Mouse (Mus musculus): ENCODE results near the gene Bsn.

Bsn gene

DNA sequence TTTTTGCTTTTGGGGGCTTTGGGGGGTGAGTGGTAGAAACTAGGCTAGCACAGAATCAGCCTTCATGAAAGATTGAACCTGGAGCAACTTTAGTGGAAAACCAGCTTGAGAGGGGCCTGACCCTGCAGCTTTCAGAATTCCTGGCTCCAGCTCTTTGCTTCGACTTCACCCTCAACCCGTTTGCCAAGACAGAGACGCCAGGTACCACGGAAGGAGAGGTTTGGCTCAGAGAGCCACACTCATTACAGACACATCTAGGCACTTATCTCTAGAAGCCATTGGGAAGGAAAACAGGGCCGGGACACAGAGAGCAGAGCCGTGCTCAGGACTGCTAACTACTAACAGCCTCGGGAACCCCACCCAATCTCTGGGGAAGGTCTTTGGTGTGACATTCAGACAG is 32.3 kb downstream of the Bsn start:
- in situ Hi-C loops (cut with MboI; ENCODE audit: low pct_unique_long_range_greater_than_20kb in 1 of 2, low sequenced_read_pairs in 2 of 2, unreplicated experiment in 1 of 2), result no loop called here

DNA sequence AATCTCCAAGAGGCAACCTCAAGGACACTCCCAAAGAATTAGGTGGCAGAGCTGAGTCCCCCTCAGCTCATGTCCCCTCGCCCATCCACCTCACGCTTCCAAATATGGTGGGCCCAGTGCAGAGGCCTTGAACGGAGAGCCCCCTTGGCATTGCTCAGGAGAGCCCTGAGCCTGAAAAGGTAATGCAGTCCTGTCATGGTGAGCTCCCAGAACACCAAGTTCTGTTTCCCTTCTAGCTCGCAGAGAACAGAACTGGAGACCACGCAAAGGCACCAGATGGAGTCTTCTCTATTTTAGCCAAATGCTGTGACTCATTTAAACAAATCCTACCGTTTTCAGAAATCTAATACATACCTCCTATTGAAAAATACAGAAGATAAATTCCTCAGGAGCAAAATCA is 32.7 kb downstream of the Bsn start:
- in situ Hi-C loops (cut with MboI; ENCODE audit: low pct_unique_long_range_greater_than_20kb in 1 of 2, low sequenced_read_pairs in 2 of 2, unreplicated experiment in 1 of 2), result no loop called here

DNA sequence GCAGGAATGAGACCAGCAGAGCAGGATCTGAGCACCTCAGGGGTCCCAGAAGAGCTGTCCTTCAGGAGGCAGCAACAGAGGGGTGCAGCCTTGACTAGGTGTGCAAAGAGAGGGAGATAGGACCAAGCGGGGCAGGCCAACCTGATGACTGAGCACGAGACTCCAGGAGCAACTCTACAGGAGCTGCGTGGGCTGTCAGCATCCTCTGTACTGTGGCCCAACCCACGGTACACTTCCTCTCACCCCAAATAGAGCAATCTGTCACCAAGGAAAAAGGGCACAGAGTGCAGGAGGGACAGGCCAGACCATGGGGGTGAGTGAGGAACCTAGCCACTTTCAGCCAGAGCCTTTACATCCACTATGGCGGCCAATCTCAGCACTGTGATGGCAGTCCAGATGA is 33.4 kb downstream of the Bsn start:
- in situ Hi-C loops (cut with MboI; ENCODE audit: low pct_unique_long_range_greater_than_20kb in 1 of 2, low sequenced_read_pairs in 2 of 2, unreplicated experiment in 1 of 2), result no loop called here

DNA sequence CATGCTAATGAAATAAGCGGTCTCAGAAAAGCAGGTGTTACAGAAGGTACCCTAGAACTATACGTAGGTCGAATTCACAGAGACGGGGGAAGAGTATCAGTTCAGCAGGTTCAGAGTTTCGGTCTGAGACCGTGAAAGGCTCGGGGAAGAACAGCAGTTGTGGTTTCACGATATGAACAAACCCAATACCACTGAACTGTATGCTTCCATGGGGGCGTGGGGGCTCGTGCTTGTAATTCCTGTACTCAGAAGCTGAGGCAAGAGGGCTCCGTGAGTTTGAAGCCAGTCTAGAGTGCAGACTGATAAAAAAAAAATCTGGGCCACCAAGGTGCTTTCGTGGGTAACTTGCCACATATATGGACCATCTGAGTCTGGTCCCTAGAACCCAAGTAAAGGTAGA is 35.4 kb downstream of the Bsn start:
- in situ Hi-C loops (cut with MboI; ENCODE audit: low pct_unique_long_range_greater_than_20kb in 1 of 2, low sequenced_read_pairs in 2 of 2, unreplicated experiment in 1 of 2), result no loop called here

DNA sequence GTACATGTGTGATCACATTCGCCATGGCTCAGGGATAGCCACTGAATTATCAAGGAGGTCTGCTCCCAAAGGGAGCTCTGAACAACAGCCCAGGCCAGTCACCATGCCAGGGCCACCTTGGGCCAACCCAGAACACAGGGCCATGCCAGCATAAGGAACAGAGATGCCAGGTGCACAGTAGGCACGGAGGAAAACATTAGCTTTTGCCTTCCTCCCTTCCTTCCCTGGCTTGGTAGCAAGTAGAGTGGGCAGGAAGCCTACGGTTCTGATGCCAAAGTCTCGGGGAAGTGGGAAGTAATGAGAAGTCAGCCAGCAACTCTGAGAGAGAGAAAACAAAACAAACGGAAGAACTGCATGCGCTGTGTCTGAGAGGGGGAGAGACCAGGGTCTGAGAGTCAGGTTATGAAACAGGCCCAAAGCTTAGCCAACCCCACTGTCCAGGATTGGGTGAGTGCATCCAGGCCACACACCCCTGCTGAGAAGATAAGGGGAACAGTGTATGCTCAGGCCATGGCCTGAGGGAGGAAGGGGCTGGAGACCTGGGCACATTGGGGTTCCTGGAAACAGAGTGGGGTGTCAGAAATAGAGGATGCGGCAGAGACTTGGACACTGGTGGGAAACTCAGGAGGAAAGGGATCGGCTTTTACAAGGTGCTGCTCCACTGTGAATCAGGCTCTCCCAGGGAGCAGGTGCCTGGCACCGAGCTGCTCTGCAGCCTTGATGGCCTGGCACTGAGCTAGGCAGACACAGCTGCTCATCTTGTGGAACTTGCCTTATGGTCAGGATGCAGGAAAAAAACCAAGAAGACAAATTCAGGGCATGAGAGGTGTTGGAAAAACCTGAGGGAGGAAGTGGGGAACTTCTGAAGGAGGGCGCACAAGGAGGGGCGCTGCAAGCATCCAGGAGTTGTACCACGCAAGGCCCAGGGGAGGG is 36.4 kb downstream of the Bsn start:
- in situ Hi-C loops (cut with MboI; ENCODE audit: low pct_unique_long_range_greater_than_20kb in 1 of 2, low sequenced_read_pairs in 2 of 2, unreplicated experiment in 1 of 2), result no loop called here

DNA sequence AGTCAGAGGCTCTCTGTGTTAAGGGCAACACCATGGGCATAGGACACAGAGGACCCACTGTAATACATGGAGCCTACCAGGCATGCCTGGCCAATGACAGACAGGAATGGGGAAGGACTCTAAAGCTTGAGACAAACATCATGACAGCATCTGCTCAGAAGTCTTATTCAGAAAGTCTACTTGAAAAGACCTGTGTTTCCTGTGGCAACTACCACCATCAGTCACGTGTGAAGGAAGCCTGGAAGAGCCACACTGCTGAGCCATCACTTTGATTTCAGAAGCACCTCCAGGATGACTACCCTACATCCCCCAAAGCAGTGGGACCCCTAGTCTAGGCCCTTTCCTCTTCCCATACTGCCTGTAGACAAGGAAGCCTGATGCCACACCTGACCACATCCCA is 39.7 kb downstream of the Bsn start:
- in situ Hi-C loops (cut with MboI; ENCODE audit: low pct_unique_long_range_greater_than_20kb in 1 of 2, low sequenced_read_pairs in 2 of 2, unreplicated experiment in 1 of 2), result no loop called here

DNA sequence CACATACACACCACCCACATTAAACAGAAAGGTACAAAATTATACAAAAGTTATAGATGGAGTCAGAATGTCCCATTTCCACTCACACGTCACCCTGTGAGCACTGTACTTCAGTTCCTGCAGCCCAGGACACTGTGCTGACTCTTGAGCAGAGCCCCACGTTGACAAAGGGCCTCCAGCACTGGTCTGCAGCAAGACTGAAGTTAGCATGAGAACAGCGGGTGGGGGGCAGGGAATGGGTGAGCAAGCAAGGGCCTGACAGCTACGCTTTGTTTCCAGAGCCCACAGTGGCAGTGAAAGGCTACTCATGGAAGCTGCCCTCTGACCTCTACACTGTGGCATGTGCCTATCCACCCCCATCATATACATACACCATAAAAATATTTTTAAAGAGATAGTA is 40.4 kb downstream of the Bsn start:
- in situ Hi-C loops (cut with MboI; ENCODE audit: low pct_unique_long_range_greater_than_20kb in 1 of 2, low sequenced_read_pairs in 2 of 2, unreplicated experiment in 1 of 2), result no loop called here

DNA sequence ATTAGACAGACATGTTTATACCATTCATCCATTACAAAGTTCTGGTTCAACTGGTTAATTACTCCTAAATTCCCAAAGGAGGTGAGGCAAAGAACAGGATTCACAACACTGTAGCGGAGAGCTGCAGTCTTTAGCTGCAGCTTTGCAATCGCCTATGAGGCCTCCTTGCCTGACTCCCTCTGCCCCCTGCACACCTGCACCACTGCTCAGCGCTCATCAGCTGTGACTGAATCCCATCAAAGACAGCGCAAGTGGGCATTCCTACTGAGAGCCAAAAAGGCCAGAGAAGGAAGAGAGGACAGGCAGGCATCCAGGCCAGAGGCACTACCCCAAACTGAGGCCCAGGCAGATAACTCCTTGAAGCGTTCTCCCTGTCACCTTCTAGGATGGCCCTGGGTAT is 42.6 kb downstream of the Bsn start:
- in situ Hi-C loops (cut with MboI; ENCODE audit: low pct_unique_long_range_greater_than_20kb in 1 of 2, low sequenced_read_pairs in 2 of 2, unreplicated experiment in 1 of 2), result no loop called here

DNA sequence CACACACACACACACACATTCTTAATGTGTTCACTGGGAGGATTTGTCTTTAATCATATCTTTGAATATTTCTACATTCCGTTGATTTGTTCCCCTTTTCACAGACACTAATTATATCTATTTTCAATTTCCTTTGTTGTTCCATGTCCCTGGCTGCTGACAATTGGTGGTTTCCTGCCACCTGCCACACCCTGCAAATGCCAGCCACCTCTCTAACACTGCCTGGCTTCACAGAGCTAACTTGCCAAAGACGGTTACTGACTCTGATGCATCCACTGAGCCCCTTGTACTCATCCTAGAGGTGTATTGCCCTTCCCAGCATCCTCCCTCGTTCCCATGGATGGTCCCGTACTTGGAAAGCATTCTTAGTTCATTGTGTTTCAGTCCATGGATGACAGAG is 43.7 kb downstream of the Bsn start:
- in situ Hi-C loops (cut with MboI; ENCODE audit: low pct_unique_long_range_greater_than_20kb in 1 of 2, low sequenced_read_pairs in 2 of 2, unreplicated experiment in 1 of 2), result no loop called here

DNA sequence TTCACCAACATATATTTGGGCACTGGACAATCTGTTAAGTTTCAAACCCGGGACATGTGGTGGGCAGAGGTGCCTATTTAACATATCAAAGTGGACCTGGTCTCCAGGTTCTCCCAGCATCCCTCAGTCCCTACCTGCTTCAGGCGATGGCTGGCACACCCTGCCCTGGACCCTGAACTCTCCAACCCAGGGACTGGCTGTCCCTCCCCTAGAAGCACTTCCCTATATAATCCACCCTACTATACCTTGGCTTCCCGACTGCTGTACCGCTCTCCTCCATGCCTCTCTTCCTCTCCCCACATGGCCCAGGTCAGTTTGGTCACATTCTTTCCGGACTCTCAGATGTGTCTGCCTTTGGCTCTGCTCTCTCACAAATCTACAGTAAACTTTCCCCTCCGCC is 44.4 kb downstream of the Bsn start:
- in situ Hi-C loops (cut with MboI; ENCODE audit: low pct_unique_long_range_greater_than_20kb in 1 of 2, low sequenced_read_pairs in 2 of 2, unreplicated experiment in 1 of 2), result no loop called here

DNA sequence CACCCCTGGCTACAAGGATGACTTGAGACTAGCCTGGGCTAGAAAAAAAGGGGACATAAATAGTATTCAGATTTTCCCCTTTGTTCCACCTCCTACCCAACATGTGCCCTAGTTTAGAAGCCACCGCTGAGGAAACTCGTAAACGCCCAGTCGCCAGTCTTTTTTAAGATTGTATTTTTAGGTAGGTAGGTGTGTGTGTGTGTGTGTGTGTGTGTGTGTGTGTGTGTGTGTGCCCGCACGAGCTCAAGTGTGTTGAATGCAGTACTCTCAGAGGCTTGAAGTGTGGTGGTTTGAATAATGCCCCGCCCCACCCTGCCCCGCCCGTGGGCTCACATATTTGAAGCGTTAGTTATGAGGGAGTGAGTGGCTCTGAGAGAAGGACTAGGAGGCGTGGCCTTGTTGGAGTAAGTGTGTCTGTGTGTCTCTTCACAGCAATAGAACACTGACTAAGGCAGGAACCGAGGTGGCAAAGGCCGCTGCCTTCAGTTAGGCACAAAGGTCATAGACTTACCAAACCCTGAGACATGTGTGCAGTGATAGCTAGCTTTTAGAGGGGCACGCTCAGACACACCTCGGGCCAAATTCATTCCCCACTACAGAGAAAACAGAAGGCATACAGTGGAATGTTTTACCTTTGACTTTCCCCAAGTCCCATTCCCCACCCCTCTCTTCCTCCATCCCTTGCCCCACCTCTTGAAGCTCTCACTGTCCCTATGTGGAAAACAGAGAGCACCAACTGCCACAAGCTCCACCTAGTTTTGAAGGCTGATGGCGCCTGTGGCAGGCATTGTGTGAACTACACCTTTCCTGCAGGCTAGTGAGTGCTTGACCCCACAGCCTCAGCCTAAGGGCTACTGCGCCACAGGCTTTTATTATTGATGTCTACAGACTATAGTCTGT is 45.6 kb downstream of the Bsn start:
- in situ Hi-C loops (cut with MboI; ENCODE audit: low pct_unique_long_range_greater_than_20kb in 1 of 2, low sequenced_read_pairs in 2 of 2, unreplicated experiment in 1 of 2), result loop anchor here in 1 of 2 experiments (5.0 kb wide), 1 partner anchor 58 kb away; no protein-coding TSS in a partner anchor

DNA sequence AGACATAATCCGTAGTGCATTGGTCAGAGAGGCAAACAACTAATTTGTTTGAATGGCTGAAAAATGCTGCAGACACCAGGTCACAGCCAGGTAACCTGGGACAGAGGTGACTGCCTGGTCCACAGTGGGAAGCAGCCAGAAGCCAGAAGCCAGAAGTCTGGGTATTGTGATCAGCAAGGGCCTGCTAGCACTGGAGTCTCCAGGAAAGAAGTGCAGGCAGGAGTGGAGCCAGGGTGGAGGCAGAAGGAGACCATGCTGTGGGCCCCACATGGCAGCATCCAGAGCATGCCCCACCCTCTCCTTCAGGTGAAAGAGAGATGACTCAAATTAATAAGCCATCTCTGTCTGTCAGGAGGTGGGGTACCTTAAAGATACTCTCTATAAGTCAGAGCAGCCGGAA is 46.7 kb downstream of the Bsn start:
- in situ Hi-C loops (cut with MboI; ENCODE audit: low pct_unique_long_range_greater_than_20kb in 1 of 2, low sequenced_read_pairs in 2 of 2, unreplicated experiment in 1 of 2), result loop anchor here in 1 of 2 experiments (5.0 kb wide), 1 partner anchor 59 kb away; no protein-coding TSS in a partner anchor

DNA sequence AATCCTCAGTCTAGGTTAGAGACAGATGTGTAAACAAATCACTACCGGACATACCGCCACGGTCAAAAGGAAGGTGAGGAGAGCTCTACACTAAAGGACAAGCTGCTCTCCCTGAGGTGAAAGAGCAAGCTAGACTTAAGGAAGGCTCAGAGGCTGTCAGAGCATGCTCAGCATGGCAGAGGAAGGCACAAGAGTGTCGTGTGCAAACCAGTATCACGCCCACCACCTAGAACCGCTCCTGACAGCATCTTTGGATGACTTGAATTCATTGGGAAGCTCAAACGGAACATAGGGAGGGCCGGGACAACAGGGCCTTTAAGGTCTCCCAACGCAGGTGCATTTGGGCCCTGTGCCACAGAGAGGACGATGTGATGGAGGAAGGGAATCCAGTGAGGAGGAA is 48.8 kb downstream of the Bsn start:
- in situ Hi-C loops (cut with MboI; ENCODE audit: low pct_unique_long_range_greater_than_20kb in 1 of 2, low sequenced_read_pairs in 2 of 2, unreplicated experiment in 1 of 2), result loop anchor here in 1 of 2 experiments (5.0 kb wide), 1 partner anchor 61 kb away; no protein-coding TSS in a partner anchor

DNA sequence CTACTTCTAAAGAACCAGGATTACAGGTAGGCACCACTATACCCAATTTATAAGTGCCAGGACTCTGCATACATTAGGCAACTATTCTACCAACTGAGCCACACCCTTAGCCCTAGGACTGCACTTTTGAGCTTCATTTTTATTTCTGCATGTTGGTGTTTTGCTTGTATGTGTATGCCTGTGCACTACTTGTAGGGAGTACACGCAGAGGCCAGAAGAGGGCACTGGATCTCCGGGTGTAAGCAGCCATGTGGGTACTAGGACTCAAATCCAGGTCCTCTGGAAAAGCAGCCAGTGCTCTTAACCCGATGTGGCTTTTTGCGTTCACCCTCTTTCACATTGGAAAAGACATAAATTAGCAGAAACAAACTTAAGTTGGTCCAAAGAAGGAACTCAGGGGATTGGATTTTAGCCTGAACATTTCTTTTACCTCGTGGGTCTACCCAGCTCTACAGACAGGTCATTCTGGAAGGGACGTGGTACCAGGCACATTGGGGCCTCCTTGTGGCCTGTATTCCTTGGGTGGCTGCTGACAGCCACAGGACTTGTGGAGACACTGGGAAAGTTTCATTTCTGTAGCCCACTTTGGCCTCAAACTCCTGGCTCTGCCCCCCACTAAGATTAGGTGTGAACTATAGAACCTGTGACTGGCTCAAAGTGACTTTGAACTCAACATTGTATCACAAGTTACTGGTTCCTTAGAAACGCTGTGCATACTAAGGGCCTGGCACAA is 50.1 kb downstream of the Bsn start:
- in situ Hi-C loops (cut with MboI; ENCODE audit: low pct_unique_long_range_greater_than_20kb in 1 of 2, low sequenced_read_pairs in 2 of 2, unreplicated experiment in 1 of 2), result loop anchor here (5.0 to 10.0 kb wide), 3 partner anchors 52 to 135 kb away; partner anchors contain the start of gene Bsn (in 1 of the 2)

DNA sequence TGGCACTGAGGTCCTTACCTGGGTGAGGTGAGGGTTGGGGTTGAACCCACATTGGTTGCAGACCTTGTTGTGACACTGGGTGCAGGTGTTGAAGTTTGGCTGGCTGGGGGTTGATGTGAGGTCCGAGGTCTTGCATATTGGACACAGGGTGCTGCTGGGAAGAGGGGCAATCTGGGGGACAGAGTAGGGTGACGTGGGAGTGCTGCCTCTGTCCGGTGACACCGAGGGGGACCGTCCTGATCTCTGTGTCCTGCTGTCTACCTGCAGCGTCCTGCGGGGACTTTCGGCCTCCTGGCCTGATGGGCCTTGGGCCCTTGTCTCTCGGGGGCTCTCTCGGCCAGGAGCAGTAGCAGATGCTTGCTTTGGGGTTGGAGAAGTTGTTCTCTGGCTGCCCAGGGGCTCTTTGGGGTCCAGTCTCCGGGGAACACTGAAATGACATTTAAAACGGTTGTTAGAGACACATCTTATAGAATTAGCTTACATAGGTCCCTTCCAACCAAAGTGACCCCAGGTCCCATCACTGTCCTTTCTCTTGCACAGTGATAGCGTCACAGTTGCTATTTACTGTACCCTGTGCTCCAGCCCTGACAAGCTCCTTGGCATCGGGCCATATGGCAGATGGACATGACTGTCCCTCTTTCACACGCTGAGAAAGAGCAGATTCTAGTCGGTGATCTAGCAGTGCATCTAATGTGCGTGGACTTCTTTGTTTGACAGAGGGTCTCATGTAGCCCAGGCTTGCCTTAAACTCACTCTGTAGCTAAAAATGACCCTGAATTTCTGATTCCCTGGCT is 50.8 kb downstream of the Bsn start:
- in situ Hi-C loops (cut with MboI; ENCODE audit: low pct_unique_long_range_greater_than_20kb in 1 of 2, low sequenced_read_pairs in 2 of 2, unreplicated experiment in 1 of 2), result loop anchor here (5.0 to 10.0 kb wide), 2 partner anchors 53 to 135 kb away; partner anchors contain the start of gene Bsn (in 1 of the 2)

DNA sequence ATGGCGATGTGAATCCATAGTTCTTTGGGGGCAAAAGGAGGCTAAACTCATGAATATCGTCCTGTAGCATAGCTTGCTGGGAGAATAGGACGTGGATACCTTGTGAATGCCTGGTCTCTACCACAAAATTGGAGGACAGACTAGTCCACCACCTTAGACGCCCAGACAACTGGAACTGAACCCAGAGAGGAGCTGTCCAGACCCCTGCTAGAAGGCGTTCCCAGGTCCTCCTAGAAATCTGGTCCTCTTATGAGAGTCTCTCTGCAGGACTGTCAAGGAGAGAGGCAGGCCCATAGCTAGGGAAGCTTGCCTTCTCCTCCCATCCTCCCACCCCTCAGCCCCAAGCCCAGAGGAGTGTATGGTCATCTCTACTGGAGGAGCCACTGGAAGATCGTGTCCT is 52.1 kb downstream of the Bsn start:
- in situ Hi-C loops (cut with MboI; ENCODE audit: low pct_unique_long_range_greater_than_20kb in 1 of 2, low sequenced_read_pairs in 2 of 2, unreplicated experiment in 1 of 2), result loop anchor here (5.0 to 10.0 kb wide), 2 partner anchors 54 to 137 kb away; partner anchors contain the start of gene Bsn (in 1 of the 2)

DNA sequence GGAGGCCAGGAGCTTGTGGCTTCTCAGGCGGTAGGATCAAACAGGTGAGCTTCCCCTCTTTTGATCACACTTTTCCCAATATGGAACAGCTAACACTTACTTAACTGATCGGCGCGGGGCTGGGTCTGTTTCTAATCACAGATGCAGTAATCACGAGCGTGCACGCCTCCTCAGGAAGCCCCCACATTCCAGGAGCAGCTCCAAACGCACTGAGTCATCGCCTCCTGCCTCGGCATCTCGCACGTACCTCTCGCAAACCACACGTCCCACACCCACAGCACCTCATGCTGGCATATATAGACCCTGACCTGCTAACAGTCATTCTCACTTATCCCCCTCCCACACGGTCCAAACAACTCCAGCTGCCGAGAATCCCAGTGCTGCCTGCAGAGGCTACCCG is 52.7 kb downstream of the Bsn start:
- in situ Hi-C loops (cut with MboI; ENCODE audit: low pct_unique_long_range_greater_than_20kb in 1 of 2, low sequenced_read_pairs in 2 of 2, unreplicated experiment in 1 of 2), result loop anchor here (5.0 to 10.0 kb wide), 2 partner anchors 55 to 137 kb away; partner anchors contain the start of gene Bsn (in 1 of the 2)
